Mouse (Mus musculus) lung, embryonic 15.5 days (tissue): ENCODE measurements around the gene Vipr1. TPM values are rescaled to one million over a fixed set of nuclear protein-coding genes. Genes with fewer than 3 reads are reported as not detected.
"Not testable (repeated sequence)": the region's sequence is repeated elsewhere in the genome, so short reads cannot be mapped to it uniquely, and the experiment has no call there.

Experiments
- ATAC-seq: fragments of 200-750 bp; cut with Nextera tagmentation; 2 replicates; pipeline ENCODE4 v1.8.0; 2017; ENCODE audit warnings: moderate number of reproducible peaks, borderline replicate concordance; ENCODE audit not compliant: low FRiP score, low TSS enrichment; ENCODE audit errors: extremely low read depth
- H3K27ac ChIP-seq: fragments of 300-500 bp; sonication (generic); 2 replicates; pipeline ENCODE4 v1.5.1; 2015; ENCODE audit warnings: moderate library complexity, mild to moderate bottlenecking, inconsistent platforms
- H3K27me3 ChIP-seq: fragments of 300-500 bp; sonication (generic); 2 replicates; pipeline ENCODE4 v1.6.1; 2015; ENCODE audit warnings: inconsistent platforms
- H3K36me3 ChIP-seq: fragments of 300-500 bp; sonication (generic); 2 replicates; pipeline ENCODE4 v1.6.1; 2015; ENCODE audit warnings: inconsistent platforms
- H3K4me1 ChIP-seq: fragments of 300-500 bp; sonication (generic); 2 replicates; pipeline ENCODE4 v1.6.1; 2015; ENCODE audit warnings: inconsistent platforms
- H3K4me2 ChIP-seq: fragments of 300-500 bp; sonication (generic); 2 replicates; pipeline ENCODE4 v1.6.1; 2015; ENCODE audit warnings: inconsistent platforms, mild to moderate bottlenecking, moderate library complexity
- H3K4me3 ChIP-seq: fragments of 300-500 bp; sonication (generic); 2 replicates; pipeline ENCODE4 v1.5.1; 2015; ENCODE audit warnings: mild to moderate bottlenecking, inconsistent platforms
- H3K9ac ChIP-seq: fragments of 300-500 bp; sonication (generic); 2 replicates; pipeline ENCODE4 v1.6.1; 2015; ENCODE audit warnings: inconsistent platforms
- H3K9me3 ChIP-seq: fragments of 300-500 bp; sonication (generic); 2 replicates; pipeline ENCODE4 v1.6.1; 2016; ENCODE audit warnings: inconsistent platforms
- WGBS: fragments of 180-500 bp; shearing (Covaris S2); methylation state at CpG from one replicate; pipeline ENCODE4 v1.1.7; 2015; 5-methylcytosine and 5-hydroxymethylcytosine counted together
- polyA plus RNA-seq: library from polyadenylated mRNA; unstranded; fragments of >200 nt; fragmentation: Nextera tagmentation; extraction: Ambion mirVana; gene quantifications from 2 replicates; pipeline ENCODE4 v1.2.1, GENCODE M21; 2015

Gene Vipr1
- 0.30 and 0.55 TPM in 2 replicates for polyA plus RNA-seq

GRCm38 (mm10) chr9:121642401-121643181 lies at the start of gene Vipr1:
Vipr1 (plus strand) TSS chr9:121642716.
- Histone ChIP-seq H3K27me3 (peaks cover 61% of the 10 kb centered on the region), H3K9me3 (no peaks in the 10 kb centered on the region)
- WGBS = under 1% methylated on average over 63 of the region's 79 CpGs

GRCm38 (mm10) chr9:121592948-121593550 lies 49.5 kb upstream of the Vipr1 start:
- H3K9me3 ChIP-seq = no peaks in the 10 kb centered on the region
- no peaks in the 10 kb centered on the region for H3K27me3 ChIP-seq
- no peak overlapping the region for H3K9ac ChIP-seq
- H3K36me3 ChIP-seq = no peaks in the 10 kb centered on the region
- H3K4me1 ChIP-seq = peaks cover 12% of the 10 kb centered on the region
- no peak overlapping the region for H3K4me3 ChIP-seq
- 62% methylated on average over 13 of the region's 13 CpGs for WGBS
- H3K27ac ChIP-seq = no peak overlapping the region
- no peak for ATAC-seq
- no peak overlapping the region for H3K4me2 ChIP-seq

More at GRCm38 (mm10) chr9:121642401-121643181, at the start of gene Vipr1:
- H3K4me2 ChIP-seq = peak within 1 kb of the TSS; percentile 98
- peak; percentile 89 for ATAC-seq
- H3K27ac ChIP-seq = no peak within 1 kb of the TSS
- peak within 1 kb of the TSS; percentile 48 for H3K4me3 ChIP-seq
- peaks cover 18% of the 10 kb centered on the region for H3K4me1 ChIP-seq
- H3K9ac ChIP-seq = peak within 1 kb of the TSS; percentile 47
- H3K36me3 ChIP-seq = no peaks in the 10 kb centered on the region

DNA sequence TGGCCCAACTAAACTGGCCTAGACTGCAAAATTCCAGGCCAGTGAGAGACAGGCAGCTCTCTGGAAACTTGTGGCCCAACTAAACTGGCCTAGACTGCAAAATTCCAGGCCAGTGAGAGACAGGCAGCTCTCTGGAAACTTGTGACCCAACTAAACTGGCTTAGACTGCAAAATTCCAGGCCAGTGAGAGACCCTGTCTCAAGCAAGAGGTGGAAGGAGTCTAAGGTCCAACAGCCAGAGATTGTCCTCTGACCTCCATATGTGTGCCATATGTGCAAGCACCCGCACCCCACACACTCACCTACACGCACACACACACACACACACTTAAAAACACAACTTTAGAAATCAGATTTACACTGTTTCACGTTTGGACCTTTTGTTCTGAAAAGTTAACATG lies 48.7 kb upstream of the Vipr1 start:
- not testable (repeated sequence) for H3K4me2 ChIP-seq, H3K36me3 ChIP-seq, H3K27me3 ChIP-seq, H3K9me3 ChIP-seq, H3K9ac ChIP-seq, ATAC-seq, H3K27ac ChIP-seq, H3K4me3 ChIP-seq
- peaks cover 12% of the 10 kb centered on the region for H3K4me1 ChIP-seq
- 78% methylated on average over 3 of the region's 3 CpGs for WGBS

GRCm38 (mm10) chr9:121594771-121595170 lies 47.7 kb upstream of the Vipr1 start:
- H3K27me3 ChIP-seq = no peaks in the 10 kb centered on the region
- no peak overlapping the region for H3K27ac ChIP-seq
- ATAC-seq = no peak
- no peak overlapping the region for H3K4me3 ChIP-seq
- H3K4me2 ChIP-seq = no peak overlapping the region
- no peaks in the 10 kb centered on the region for H3K36me3 ChIP-seq
- H3K9me3 ChIP-seq = no peaks in the 10 kb centered on the region
- H3K4me1 ChIP-seq = peaks cover 9% of the 10 kb centered on the region
- H3K9ac ChIP-seq = no peak overlapping the region
- WGBS = 56% methylated on average over 4 of the region's 4 CpGs

DNA sequence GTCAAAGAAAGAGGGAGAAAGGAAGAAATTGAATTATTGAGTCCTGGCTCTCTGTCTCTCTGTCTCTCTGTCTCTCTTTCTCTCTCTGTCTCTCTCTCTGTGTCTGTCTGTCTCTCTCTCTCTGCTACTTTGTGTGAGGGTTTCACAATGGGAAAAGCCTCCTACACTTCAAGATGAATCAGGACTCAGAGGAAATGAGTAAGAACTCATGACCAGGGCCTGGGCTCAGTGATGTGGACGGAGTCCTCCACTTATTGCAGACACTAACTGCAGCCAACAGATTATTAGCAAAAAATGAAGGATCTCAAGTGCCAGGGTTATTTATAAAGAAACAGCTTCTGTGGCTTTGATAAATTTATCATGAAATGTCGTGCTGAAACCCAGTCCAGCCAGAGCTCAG lies 44.4 kb upstream of the Vipr1 start:
- Histone ChIP-seq H3K4me3 (no peak overlapping the region), H3K27ac (no peak overlapping the region), H3K9ac (no peak overlapping the region), H3K4me1 (peaks cover 23% of the 10 kb centered on the region), H3K36me3 (no peaks in the 10 kb centered on the region), H3K4me2 (no peak overlapping the region), H3K9me3 (no peaks in the 10 kb centered on the region), H3K27me3 (no peaks in the 10 kb centered on the region)
- no peak for ATAC-seq
- 62% methylated on average over 2 of the region's 2 CpGs for WGBS

DNA sequence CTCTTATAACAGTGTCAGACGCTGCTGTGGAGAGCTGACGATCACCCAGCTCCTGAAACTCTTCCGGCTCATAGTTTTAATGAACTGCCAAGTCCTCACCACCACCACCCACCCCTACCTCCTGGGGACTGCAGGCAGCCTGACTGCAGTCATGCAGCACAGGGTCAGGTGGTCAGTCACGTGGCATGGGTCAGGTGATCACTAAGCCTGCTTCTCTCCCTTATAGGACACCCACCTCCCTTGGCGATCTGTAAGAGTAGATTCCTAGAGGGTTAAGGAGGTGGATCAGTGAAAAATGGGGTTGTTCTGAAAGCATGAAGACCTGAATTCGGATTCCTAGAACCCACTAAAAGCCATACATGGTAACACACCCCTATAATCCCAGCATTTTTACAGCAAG lies 43.0 kb upstream of the Vipr1 start:
- ATAC-seq = no peak
- Histone ChIP-seq H3K4me1 (peaks cover 23% of the 10 kb centered on the region), H3K27me3 (no peaks in the 10 kb centered on the region), H3K4me2 (no peak overlapping the region), H3K9ac (no peak overlapping the region), H3K27ac (no peak overlapping the region), H3K9me3 (no peaks in the 10 kb centered on the region), H3K36me3 (no peaks in the 10 kb centered on the region), H3K4me3 (no peak overlapping the region)
- 71% methylated on average over 6 of the region's 6 CpGs for WGBS

DNA sequence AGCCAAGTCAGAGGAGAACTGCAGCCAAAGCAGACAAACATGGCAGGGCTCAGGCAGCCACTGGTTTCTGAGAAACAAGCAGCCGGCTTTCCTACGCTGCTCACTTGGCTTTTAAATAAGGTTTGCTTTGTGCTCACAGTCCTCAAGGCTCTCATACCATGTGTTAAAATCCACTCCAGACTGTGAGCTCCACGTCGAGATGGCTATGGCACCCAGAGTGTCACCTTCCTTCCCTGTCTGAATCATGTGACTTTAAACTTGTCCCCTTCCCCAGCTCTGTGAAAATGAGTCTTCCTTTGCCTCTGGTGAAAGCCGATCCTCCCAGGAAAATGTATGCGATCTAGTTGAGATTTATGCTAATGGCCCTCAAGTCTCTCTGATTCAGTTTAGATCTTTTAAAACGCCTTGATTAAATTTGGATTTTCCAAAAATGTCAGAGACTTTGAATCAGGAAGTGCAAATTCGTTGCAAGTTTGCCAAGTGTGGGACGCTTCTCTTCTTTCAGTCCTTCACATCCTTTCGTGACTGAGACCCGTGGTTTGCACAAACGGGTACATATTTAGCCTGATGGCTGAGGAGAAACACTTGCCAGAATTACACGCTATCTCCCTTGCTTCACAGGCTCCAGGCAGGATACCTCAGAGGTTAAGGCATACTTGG lies 42.2 kb upstream of the Vipr1 start:
- H3K4me2 ChIP-seq = no peak overlapping the region
- no peaks in the 10 kb centered on the region for H3K36me3 ChIP-seq
- WGBS = 26% methylated on average over 13 of the region's 13 CpGs
- no peak overlapping the region for H3K9ac ChIP-seq
- no peaks in the 10 kb centered on the region for H3K9me3 ChIP-seq
- no peak overlapping the region for H3K4me3 ChIP-seq
- ATAC-seq = no peak; the same call in 1 of the 2 replicates
- peaks cover 23% of the 10 kb centered on the region for H3K4me1 ChIP-seq
- no peak overlapping the region for H3K27ac ChIP-seq
- H3K27me3 ChIP-seq = no peaks in the 10 kb centered on the region

GRCm38 (mm10) chr9:121600861-121601427 lies 41.6 kb upstream of the Vipr1 start:
- H3K4me1 ChIP-seq = peaks cover 23% of the 10 kb centered on the region
- H3K9ac ChIP-seq = no peak overlapping the region
- H3K36me3 ChIP-seq = no peaks in the 10 kb centered on the region
- no peaks in the 10 kb centered on the region for H3K9me3 ChIP-seq
- ATAC-seq = no peak
- no peak overlapping the region for H3K4me3 ChIP-seq
- 19% methylated on average over 6 of the region's 6 CpGs for WGBS
- H3K27me3 ChIP-seq = no peaks in the 10 kb centered on the region
- no peak overlapping the region for H3K27ac ChIP-seq
- H3K4me2 ChIP-seq = no peak overlapping the region

DNA sequence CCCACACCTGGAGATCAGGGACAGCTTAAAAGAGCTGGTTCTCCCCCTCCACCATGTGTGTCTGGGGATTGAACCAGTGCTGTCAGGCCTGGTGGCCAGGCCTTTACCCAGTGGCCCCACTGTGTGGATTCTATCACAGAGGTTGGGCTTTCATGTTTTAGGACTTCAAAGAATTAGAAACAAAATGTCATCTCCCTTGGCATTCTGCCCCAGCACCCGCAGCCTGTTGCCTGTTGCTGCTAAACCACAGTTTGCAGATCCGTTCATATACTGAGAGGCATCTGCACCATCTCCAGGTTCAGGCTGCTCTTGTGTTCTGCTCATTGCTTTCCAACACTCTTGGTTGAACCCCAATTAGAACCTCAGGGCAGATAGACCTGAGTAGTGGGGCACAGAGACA lies 40.1 kb upstream of the Vipr1 start:
- peaks cover 23% of the 10 kb centered on the region for H3K4me1 ChIP-seq
- no peak for ATAC-seq
- no peaks in the 10 kb centered on the region for H3K27me3 ChIP-seq
- H3K9me3 ChIP-seq = no peaks in the 10 kb centered on the region
- WGBS = 61% methylated on average over 2 of the region's 2 CpGs
- no peaks in the 10 kb centered on the region for H3K36me3 ChIP-seq
- H3K4me3 ChIP-seq = no peak overlapping the region
- H3K4me2 ChIP-seq = no peak overlapping the region
- no peak overlapping the region for H3K9ac ChIP-seq
- no peak overlapping the region for H3K27ac ChIP-seq

- no peak for ATAC-seq
- no peak overlapping the region for H3K4me3 ChIP-seq
- no peaks in the 10 kb centered on the region for H3K27me3 ChIP-seq
- H3K9me3 ChIP-seq = no peaks in the 10 kb centered on the region
- H3K27ac ChIP-seq = no peak overlapping the region
- H3K4me2 ChIP-seq = no peak overlapping the region
- H3K36me3 ChIP-seq = no peaks in the 10 kb centered on the region
- H3K4me1 ChIP-seq = peaks cover 11% of the 10 kb centered on the region
- H3K9ac ChIP-seq = no peak overlapping the region
- WGBS = 53% methylated on average over 12 of the region's 12 CpGs
Measured at GRCm38 (mm10) chr9:121605414-121606278, 36.9 kb upstream of the Vipr1 start.

GRCm38 (mm10) chr9:121606498-121607096 lies 35.9 kb upstream of the Vipr1 start:
- ATAC-seq = peak; percentile 52
- Histone ChIP-seq H3K9ac (no peak overlapping the region), H3K27me3 (no peaks in the 10 kb centered on the region), H3K4me2 (no peak overlapping the region), H3K27ac (no peak overlapping the region), H3K4me1 (0 out of 2 replicates have a peak, but pooled peaks cover 1% of the 10 kb centered on the region), H3K4me3 (no peak overlapping the region), H3K36me3 (no peaks in the 10 kb centered on the region), H3K9me3 (no peaks in the 10 kb centered on the region)
- WGBS = 29% methylated on average over 1 of the region's 1 CpGs
